Mouse (Mus musculus) gonadal fat pad, adult 2 months (tissue): ENCODE data around the gene Gm10577. TPM values are rescaled to one million over a fixed set of nuclear protein-coding genes. Genes with fewer than 3 reads are reported as not detected.

Experiments used
- DNase-seq: peaks from one replicate; pipeline ENCODE4 v3.0.0-alpha.2; 2012; ENCODE audit warnings: low read depth
- polyA plus RNA-seq: library from polyadenylated mRNA; depleted of rRNA; stranded (reverse); fragments of >200 nt; gene quantifications from 2 replicates; pipeline ENCODE4 v1.2.3, GENCODE M21; 2012; rRNA removed

The Gm10577 gene
- not detected in 2 replicates for polyA plus RNA-seq

- DNase-seq, result no peak
Observed at GRCm38 (mm10) chr4:101020596-101020995, at the start of gene Gm10577. Gene Gm10577, minus strand, starts transcription at chr4:101020696.

GRCm38 (mm10) chr4:101069154-101069971 is 48.9 kb upstream of the Gm10577 start:
- DNase-seq, result peak; percentile 13

- no peak for DNase-seq
Observed at GRCm38 (mm10) chr4:101068786-101069153, 48.3 kb upstream of the Gm10577 start, which contains the start of gene Raver2. Gene Raver2, plus strand, starts transcription at chr4:101068983.

- no peak for DNase-seq
Observed at GRCm38 (mm10) chr4:101066401-101066800, 45.9 kb upstream of the Gm10577 start.

GRCm38 (mm10) chr4:101062146-101062545 is 41.6 kb upstream of the Gm10577 start:
- DNase-seq, result no peak

GRCm38 (mm10) chr4:101046576-101046975 is 26.1 kb upstream of the Gm10577 start:
- DNase-seq, result no peak

GRCm38 (mm10) chr4:101044149-101044548 is 23.7 kb upstream of the Gm10577 start:
- DNase-seq, result no peak

- DNase-seq, result no peak
Observed at GRCm38 (mm10) chr4:101043691-101044090, 23.2 kb upstream of the Gm10577 start.

GRCm38 (mm10) chr4:101037156-101037555 is 16.7 kb upstream of the Gm10577 start:
- DNase-seq, result no peak

- DNase-seq, result no peak
Observed at GRCm38 (mm10) chr4:101035131-101035530, 14.6 kb upstream of the Gm10577 start.

- no peak for DNase-seq
Observed at GRCm38 (mm10) chr4:101033047-101033446, 12.6 kb upstream of the Gm10577 start.

GRCm38 (mm10) chr4:101027852-101028411 is 7.4 kb upstream of the Gm10577 start:
- DNase-seq, result no peak

GRCm38 (mm10) chr4:101026995-101027394 is 6.5 kb upstream of the Gm10577 start:
- DNase-seq, result no peak

- no peak for DNase-seq
Observed at GRCm38 (mm10) chr4:101026566-101026965, 6.1 kb upstream of the Gm10577 start.

GRCm38 (mm10) chr4:101017806-101018205 is 2.7 kb downstream of the Gm10577 start:
- DNase-seq, result no peak

- DNase-seq, result no peak
Observed at GRCm38 (mm10) chr4:101009092-101009491, 11.4 kb downstream of the Gm10577 start.

- no peak for DNase-seq
Observed at GRCm38 (mm10) chr4:101008362-101008769, 12.1 kb downstream of the Gm10577 start.

- no peak for DNase-seq
Observed at GRCm38 (mm10) chr4:101002961-101003360, 17.5 kb downstream of the Gm10577 start.

GRCm38 (mm10) chr4:101001073-101001472 is 19.4 kb downstream of the Gm10577 start:
- no peak for DNase-seq

- no peak for DNase-seq
Observed at GRCm38 (mm10) chr4:101000622-101001021, 19.9 kb downstream of the Gm10577 start.

- DNase-seq, result no peak
Observed at GRCm38 (mm10) chr4:100998906-100999305, 21.6 kb downstream of the Gm10577 start.

GRCm38 (mm10) chr4:100998145-100998544 is 22.4 kb downstream of the Gm10577 start:
- DNase-seq, result no peak

- DNase-seq, result no peak
Observed at GRCm38 (mm10) chr4:100996060-100996651, 24.3 kb downstream of the Gm10577 start.
